Mouse (Mus musculus): ENCODE data around the gene Crtap.

Crtap gene

GRCm38 (mm10) chr9:114389905-114390748 lies at the start of gene Crtap:
TSS of gene Crtap (minus strand) at chr9:114390675.
- DNase-seq = peak; percentile 40

- DNase-seq = no peak
Observed at GRCm38 (mm10) chr9:114435668-114436067, 45.2 kb upstream of the Crtap start.

GRCm38 (mm10) chr9:114428103-114428834 lies 37.8 kb upstream of the Crtap start:
- DNase-seq = no peak

- no peak for DNase-seq
Observed at GRCm38 (mm10) chr9:114427425-114427824, 37.0 kb upstream of the Crtap start.

- no peak for DNase-seq
Observed at GRCm38 (mm10) chr9:114426201-114426600, 35.7 kb upstream of the Crtap start.

DNA sequence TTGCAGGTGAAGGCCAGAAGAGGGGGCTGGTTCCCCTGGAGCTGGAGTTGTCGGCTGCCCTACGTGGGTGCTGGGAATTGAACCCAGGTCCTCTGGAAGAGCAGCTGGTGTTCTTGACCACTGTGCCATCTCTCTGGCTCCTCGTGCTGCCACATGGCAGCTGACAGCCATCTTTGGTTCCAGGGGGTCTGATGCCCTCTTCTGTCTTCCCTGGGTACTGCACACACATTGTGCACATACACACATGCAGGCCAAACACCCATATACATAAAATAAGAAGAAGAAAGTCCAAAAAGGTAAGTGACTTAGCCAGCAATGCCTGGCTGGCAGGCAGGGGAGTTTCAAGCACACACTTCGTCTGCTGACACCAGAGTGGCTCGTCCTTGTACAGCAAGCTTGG lies 35.1 kb upstream of the Crtap start:
- no peak for DNase-seq

- DNase-seq = no peak
Observed at GRCm38 (mm10) chr9:114421797-114422196, 31.3 kb upstream of the Crtap start.

GRCm38 (mm10) chr9:114421045-114421444 lies 30.6 kb upstream of the Crtap start:
- DNase-seq = no peak

- no peak for DNase-seq
Observed at GRCm38 (mm10) chr9:114420443-114420842, 30.0 kb upstream of the Crtap start.

- no peak for DNase-seq
Observed at GRCm38 (mm10) chr9:114418187-114418586, 27.7 kb upstream of the Crtap start.

DNA sequence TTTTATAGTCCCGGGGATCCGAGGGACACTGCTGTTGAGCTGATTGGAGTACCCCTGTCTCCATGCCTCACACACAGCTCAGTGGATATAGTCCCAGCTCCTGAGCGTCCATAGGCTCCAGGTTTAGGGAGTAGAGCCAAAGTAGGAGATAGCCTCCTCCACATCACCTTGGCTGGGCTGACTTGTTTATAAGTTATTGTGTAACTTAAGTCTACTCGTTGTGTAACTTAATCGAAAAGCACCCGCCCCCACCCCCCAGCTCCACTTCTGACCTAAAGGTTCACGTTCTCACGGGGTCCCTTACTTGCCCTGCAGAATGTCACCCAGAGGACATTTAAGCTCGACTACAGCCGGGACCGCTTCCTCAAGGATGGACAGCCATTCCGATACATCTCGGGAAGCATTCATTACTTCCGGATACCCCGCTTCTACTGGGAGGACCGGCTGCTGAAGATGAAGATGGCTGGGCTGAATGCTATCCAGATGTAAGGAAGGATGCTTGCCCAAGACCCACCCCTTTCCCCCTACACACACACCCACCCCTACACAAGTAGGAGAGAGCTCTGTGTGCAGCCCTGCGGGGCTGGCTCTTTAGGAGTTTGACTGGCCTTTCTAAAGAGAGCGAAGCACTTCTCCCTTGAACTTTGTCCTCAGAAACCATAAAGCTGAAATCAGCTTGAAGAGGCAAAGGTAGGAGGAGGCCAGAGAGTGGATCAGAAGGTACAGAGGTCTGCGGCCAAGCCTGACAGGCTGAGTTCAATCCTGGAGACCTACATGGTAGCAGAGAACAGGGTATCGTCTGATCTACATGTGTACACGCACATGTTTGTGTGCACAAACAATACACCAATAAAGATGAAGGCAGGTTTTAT lies 26.4 kb upstream of the Crtap start:
- DNase-seq = no peak

- peak; percentile 18 for DNase-seq
Observed at GRCm38 (mm10) chr9:114415701-114416100, 25.2 kb upstream of the Crtap start.

- DNase-seq = no peak
Observed at GRCm38 (mm10) chr9:114413866-114414265, 23.4 kb upstream of the Crtap start.

DNA sequence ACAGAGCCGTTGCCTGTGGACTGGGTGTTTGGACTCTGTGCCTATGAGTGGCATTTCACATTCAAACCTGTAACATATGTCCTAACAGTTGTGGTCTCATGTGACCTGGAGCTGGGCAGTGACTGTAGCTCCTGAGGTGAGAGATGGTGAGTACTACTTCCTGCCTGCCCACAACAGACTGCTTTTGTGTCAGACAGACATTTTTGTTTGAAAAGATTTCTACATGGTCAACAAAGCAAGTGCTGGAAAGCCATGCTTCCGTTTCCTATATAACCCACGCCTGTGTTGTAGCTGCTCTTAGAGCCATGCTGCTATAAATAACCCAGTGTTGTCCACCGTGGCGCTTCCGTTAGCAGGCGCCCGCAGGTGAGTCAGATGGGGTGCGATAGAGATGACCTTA lies 21.9 kb upstream of the Crtap start:
- no peak for DNase-seq

GRCm38 (mm10) chr9:114411295-114411694 lies 20.8 kb upstream of the Crtap start:
- no peak for DNase-seq

GRCm38 (mm10) chr9:114410313-114410862 lies 19.9 kb upstream of the Crtap start:
- no peak for DNase-seq

GRCm38 (mm10) chr9:114407676-114408075 lies 17.2 kb upstream of the Crtap start:
- no peak for DNase-seq

- peak; percentile 22 for DNase-seq
Observed at GRCm38 (mm10) chr9:114401685-114402080, 11.2 kb upstream of the Crtap start.

DNA sequence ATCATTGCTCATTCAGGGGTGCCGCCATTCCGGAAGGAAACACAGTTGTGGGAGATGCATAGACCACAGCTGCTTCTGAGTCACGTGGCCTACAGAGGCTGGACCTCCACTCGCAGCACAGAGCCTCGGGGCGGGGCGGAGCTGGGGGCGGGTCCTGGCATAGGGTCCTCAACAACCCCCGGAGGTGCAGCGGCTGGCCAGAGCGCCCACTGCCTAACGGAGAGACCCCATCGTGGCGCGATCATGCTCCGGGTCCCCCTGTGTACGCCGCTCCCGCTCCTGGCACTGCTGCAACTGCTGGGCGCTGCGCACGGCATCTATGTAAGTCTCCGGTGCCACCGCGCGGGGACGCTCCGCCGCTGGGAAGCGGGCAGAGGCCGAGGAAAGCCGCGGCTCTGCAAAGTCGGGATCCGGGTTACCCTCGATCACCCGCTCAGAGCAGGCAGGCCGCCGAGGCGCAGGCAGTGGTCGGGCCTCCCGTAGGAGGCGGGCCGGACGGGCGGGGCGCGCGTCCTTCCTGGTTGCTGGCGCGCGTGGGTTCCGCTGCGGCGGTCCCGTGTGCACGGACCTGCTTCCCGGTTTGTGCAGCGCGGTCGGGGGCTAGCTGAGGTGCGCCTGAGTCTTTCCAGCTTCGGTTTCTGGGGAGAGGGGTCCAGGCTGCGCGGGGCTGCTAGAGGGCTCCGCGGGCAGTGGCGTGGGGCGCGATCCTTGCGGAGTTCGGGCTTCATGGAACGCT lies 10.6 kb upstream of the Crtap start, which contains the start of the genes Glb1 and Tmppe:
TSS of gene Glb1 (plus strand) at position 128 of the 736 bp plus-strand sequence.
TSS of gene Tmppe (plus strand) at position 157 of the 736 bp plus-strand sequence.
- DNase-seq = peak; percentile 66

DNA sequence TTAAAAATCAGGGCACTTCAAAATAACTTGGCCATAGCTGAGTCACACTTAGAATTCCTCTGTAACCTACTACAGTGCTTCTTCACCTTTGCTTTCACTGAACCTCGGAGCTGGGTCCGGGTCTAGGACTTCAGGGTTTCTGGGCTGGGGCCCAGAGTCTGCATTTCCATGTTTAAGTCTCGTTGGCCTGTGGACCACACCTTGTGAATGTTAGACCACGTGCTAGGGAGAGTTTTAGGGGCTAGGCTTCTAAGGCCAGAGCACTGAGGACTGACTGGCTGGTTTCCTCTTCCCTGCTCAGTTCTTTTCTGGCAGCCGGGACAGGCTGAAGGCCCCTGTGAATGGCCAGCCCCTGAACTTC lies 10.1 kb upstream of the Crtap start:
- no peak for DNase-seq

GRCm38 (mm10) chr9:114399680-114400079 lies 9.2 kb upstream of the Crtap start:
- DNase-seq = no peak

- DNase-seq = no peak
Observed at GRCm38 (mm10) chr9:114395258-114395657, 4.8 kb upstream of the Crtap start.
